Mouse (Mus musculus) olfactory bulb, adult 2 months (tissue): ENCODE measurements at regions not wholly inside any gene's neighbourhood (a gene's known extent, or its start where the extent isn't known, plus 50 kb on each side); places are given as distances from the start of the nearest gene placed in this dataset.

ENCODE experiments used
- CTCF ChIP-seq: fragments of 200-500 bp; IDR thresholded peaks from 2 replicates; pipeline ENCODE4 v1.5.1; 2012; ENCODE audit warnings: low read depth, mild to moderate bottlenecking, low read length, moderate library complexity; ENCODE audit not compliant: insufficient read depth
- POLR2A ChIP-seq: fragments of 200-500 bp; IDR thresholded peaks from 2 replicates; pipeline ENCODE4 v1.6.1; 2012; ENCODE audit warnings: mild to moderate bottlenecking, low read depth, low read length, moderate library complexity; ENCODE audit not compliant: insufficient read depth

- TF ChIP-seq CTCF = no peak
- TF ChIP-seq POLR2A = no peak
These were observed 1543.4 kb upstream of the Zeb2 start for GRCm38 (mm10) chr2:46660577-46660976.
